Mouse (Mus musculus): Measurements from ENCODE around the gene Col6a4. TPM values are rescaled to one million over a fixed set of nuclear protein-coding genes. Genes with fewer than 3 reads are reported as not detected.
A peak's percentile ranks its signal among the peaks of the same experiment; 100 is the strongest.

The Col6a4 gene
- total and polyA plus RNA-seq, 2 experiments, result not detected

DNA sequence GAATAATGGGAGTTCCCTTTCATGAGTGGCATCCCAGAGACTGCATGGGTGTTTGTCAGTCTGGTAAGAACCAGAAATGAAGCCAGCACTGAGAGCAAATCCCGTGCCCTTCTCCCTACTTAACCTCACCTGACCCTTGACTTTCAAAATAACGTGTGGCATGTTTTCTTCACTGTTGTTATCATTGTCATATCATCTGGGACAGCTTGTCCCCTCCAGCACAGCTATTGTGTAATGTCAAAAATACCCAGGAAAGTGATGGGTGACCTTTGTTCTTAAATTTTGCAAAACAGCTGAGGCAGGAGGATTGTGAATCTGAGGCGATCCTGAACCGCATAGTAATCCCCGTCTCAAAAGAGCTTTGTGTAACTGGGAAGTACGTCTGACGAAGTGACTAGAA lies 33.7 kb upstream of the Col6a4 start:
- Histone ChIP-seq H3K36me3 (ENCODE audit: control insufficient read depth, insufficient read depth, low read length) (no peaks in the 10 kb centered on the region), H3K79me2 (ENCODE audit: control insufficient read depth, insufficient read depth, low read length) (no peaks in the 10 kb centered on the region), H3K9ac (ENCODE audit: low read depth, low read length) (no peak overlapping the region), H3K4me3 (ENCODE audit: insufficient read depth, low read depth, low read length) (no peak overlapping the region), H3K27me3 (ENCODE audit: control insufficient read depth, insufficient read depth, low read length) (no peaks in the 10 kb centered on the region), H3K27ac (replicated peaks; ENCODE audit: insufficient read depth, low read depth, low read length) (no peak overlapping the region), H3K4me1 (ENCODE audit: control insufficient read depth, insufficient read depth, low read length) (peaks cover 3% of the 10 kb centered on the region; the same call in 1 of the 2 replicates)
- WGBS, result 59% methylated on average over 7 of the region's 7 CpGs
- no peak for TF ChIP-seq CTCF (IDR thresholded peaks at IDR 0.05; ENCODE audit: low read depth, low read length)
- no peak for TF ChIP-seq POLR2A (IDR thresholded peaks at IDR 0.05; ENCODE audit: extremely low read depth, insufficient read depth, low read length)
- peak; percentile 72 for DNase-seq (ENCODE audit: extremely low read depth, low read depth, low spot score)

DNA sequence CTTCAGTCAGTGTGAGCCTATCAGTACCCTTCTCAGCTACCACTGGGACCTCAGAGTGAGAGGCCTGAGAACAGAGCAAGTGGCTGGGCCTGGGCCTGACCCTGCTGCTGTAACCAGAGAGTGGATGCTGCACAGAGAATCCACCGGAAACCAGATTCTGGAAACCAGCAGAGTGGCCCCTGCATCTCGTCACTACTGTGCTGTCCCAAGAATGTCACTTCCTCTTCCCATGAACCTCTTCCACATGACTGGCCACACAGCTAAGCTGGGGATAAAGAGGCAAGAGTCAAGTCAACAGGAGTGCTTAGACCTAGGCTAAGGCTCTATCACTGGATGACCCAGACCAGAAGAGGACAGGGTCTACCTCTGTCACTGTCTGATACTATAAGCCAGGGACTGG lies 32.5 kb upstream of the Col6a4 start:
- Histone ChIP-seq H3K27me3 (ENCODE audit: control insufficient read depth, insufficient read depth, low read length) (no peaks in the 10 kb centered on the region), H3K79me2 (ENCODE audit: control insufficient read depth, insufficient read depth, low read length) (no peaks in the 10 kb centered on the region), H3K4me3 (ENCODE audit: insufficient read depth, low read depth, low read length) (no peak overlapping the region), H3K36me3 (ENCODE audit: control insufficient read depth, insufficient read depth, low read length) (no peaks in the 10 kb centered on the region), H3K4me1 (ENCODE audit: control insufficient read depth, insufficient read depth, low read length) (peaks cover 3% of the 10 kb centered on the region; the same call in 1 of the 2 replicates), H3K9ac (ENCODE audit: low read depth, low read length) (no peak overlapping the region), H3K27ac (replicated peaks; ENCODE audit: insufficient read depth, low read depth, low read length) (no peak overlapping the region)
- TF ChIP-seq POLR2A (IDR thresholded peaks at IDR 0.05; ENCODE audit: extremely low read depth, insufficient read depth, low read length), result no peak
- no peak for DNase-seq (ENCODE audit: extremely low read depth, low read depth, low spot score)
- 85% methylated on average over 2 of the region's 2 CpGs for WGBS

GRCm38 (mm10) chr9:106126786-106127251 lies 30.2 kb upstream of the Col6a4 start:
- H3K27me3 ChIP-seq (ENCODE audit: control insufficient read depth, insufficient read depth, low read length), result no peaks in the 10 kb centered on the region
- no peak overlapping the region for H3K27ac ChIP-seq (replicated peaks; ENCODE audit: insufficient read depth, low read depth, low read length)
- DNase-seq (ENCODE audit: extremely low read depth, low read depth, low spot score), result no peak
- no peaks in the 10 kb centered on the region for H3K79me2 ChIP-seq (ENCODE audit: control insufficient read depth, insufficient read depth, low read length)
- no peaks in the 10 kb centered on the region for H3K36me3 ChIP-seq (ENCODE audit: control insufficient read depth, insufficient read depth, low read length)
- WGBS, result 74% methylated on average over 2 of the region's 2 CpGs
- H3K4me1 ChIP-seq (ENCODE audit: control insufficient read depth, insufficient read depth, low read length), result peaks cover 3% of the 10 kb centered on the region; the same call in 1 of the 2 replicates
- TF ChIP-seq CTCF (IDR thresholded peaks at IDR 0.05; ENCODE audit: low read depth, low read length) (no peak), POLR2A (IDR thresholded peaks at IDR 0.05; ENCODE audit: extremely low read depth, insufficient read depth, low read length) (no peak)
- H3K9ac ChIP-seq (ENCODE audit: low read depth, low read length), result no peak overlapping the region
- H3K4me3 ChIP-seq (ENCODE audit: insufficient read depth, low read depth, low read length), result no peak overlapping the region

DNA sequence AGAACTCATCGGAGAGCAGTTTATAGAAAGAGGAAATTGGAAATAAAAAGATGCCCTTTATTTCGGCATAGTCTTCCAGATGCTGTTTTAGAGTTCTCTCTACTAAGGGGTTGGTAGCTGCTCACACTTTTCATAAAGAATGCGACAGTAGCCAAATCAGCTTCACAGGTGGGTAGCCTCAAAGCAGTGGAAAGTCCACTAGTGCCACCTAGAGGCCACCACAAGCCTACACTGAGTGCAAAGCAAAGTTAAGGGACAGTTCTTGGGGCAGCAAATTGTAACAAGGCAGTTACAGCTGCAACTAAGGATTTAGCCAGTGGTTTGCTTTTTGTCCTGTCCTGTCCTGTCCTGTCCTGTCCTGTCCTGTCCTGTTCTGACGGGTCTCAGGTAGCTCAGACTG lies 27.0 kb upstream of the Col6a4 start:
- no peak for TF ChIP-seq POLR2A (IDR thresholded peaks at IDR 0.05; ENCODE audit: extremely low read depth, insufficient read depth, low read length)
- peak; percentile 54; the same call in 1 of the 2 replicates for TF ChIP-seq CTCF (IDR thresholded peaks at IDR 0.05; ENCODE audit: low read depth, low read length)
- H3K4me3 ChIP-seq (ENCODE audit: insufficient read depth, low read depth, low read length), result no peak overlapping the region
- 54% methylated on average over 4 of the region's 4 CpGs for WGBS
- no peaks in the 10 kb centered on the region for H3K79me2 ChIP-seq (ENCODE audit: control insufficient read depth, insufficient read depth, low read length)
- H3K27ac ChIP-seq (replicated peaks; ENCODE audit: insufficient read depth, low read depth, low read length), result no peak overlapping the region
- peak; percentile 41 for DNase-seq (ENCODE audit: extremely low read depth, low read depth, low spot score)
- H3K9ac ChIP-seq (ENCODE audit: low read depth, low read length), result no peak overlapping the region
- H3K36me3 ChIP-seq (ENCODE audit: control insufficient read depth, insufficient read depth, low read length), result no peaks in the 10 kb centered on the region
- no peaks in the 10 kb centered on the region for H3K4me1 ChIP-seq (ENCODE audit: control insufficient read depth, insufficient read depth, low read length)
- H3K27me3 ChIP-seq (ENCODE audit: control insufficient read depth, insufficient read depth, low read length), result no peaks in the 10 kb centered on the region

- Histone ChIP-seq H3K27ac (replicated peaks; ENCODE audit: insufficient read depth, low read depth, low read length) (no peak overlapping the region), H3K36me3 (ENCODE audit: control insufficient read depth, insufficient read depth, low read length) (no peaks in the 10 kb centered on the region), H3K79me2 (ENCODE audit: control insufficient read depth, insufficient read depth, low read length) (no peaks in the 10 kb centered on the region), H3K27me3 (ENCODE audit: control insufficient read depth, insufficient read depth, low read length) (no peaks in the 10 kb centered on the region), H3K4me3 (ENCODE audit: insufficient read depth, low read depth, low read length) (no peak overlapping the region), H3K9ac (ENCODE audit: low read depth, low read length) (no peak overlapping the region), H3K4me1 (ENCODE audit: control insufficient read depth, insufficient read depth, low read length) (no peaks in the 10 kb centered on the region)
- 74% methylated on average over 9 of the region's 9 CpGs for WGBS
- TF ChIP-seq POLR2A (IDR thresholded peaks at IDR 0.05; ENCODE audit: extremely low read depth, insufficient read depth, low read length) (no peak), CTCF (IDR thresholded peaks at IDR 0.05; ENCODE audit: low read depth, low read length) (no peak)
- no peak for DNase-seq (ENCODE audit: extremely low read depth, low read depth, low spot score)
Observed at GRCm38 (mm10) chr9:106119075-106119474, 22.5 kb upstream of the Col6a4 start.

DNA sequence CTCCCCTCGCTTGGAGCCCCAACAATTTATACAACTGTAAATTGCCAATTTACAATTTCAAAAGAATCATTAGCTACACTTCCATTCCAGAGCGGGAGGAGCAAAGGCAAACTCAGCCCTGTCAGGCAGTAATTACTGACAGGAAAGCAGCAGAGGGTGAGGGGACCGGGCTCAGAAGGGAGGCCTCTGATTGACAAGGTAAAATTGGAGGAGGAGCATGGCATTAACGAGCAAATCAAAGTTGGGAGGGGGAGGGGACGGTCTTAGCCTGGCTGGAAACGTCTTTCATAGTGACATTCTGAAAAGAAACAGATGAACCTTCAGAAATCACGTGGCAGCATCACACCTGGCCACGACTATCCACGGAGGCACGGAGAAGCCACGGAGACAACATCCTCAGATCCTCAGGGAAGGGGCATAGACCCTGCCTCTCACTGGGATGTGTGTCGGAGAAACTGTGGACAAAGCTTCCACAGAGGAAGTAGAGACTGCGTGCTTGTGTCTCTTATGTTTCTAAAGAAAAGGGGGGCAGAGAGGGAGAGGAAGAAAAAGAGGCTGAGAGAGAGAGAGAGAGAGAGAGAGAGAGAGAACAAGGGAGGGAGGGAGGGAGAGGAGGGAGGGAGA lies 19.3 kb upstream of the Col6a4 start:
- H3K27ac ChIP-seq (replicated peaks; ENCODE audit: insufficient read depth, low read depth, low read length), result no peak overlapping the region
- H3K9ac ChIP-seq (ENCODE audit: low read depth, low read length), result no peak overlapping the region
- H3K36me3 ChIP-seq (ENCODE audit: control insufficient read depth, insufficient read depth, low read length), result no peaks in the 10 kb centered on the region
- no peaks in the 10 kb centered on the region for H3K27me3 ChIP-seq (ENCODE audit: control insufficient read depth, insufficient read depth, low read length)
- H3K79me2 ChIP-seq (ENCODE audit: control insufficient read depth, insufficient read depth, low read length), result no peaks in the 10 kb centered on the region
- DNase-seq (ENCODE audit: extremely low read depth, low read depth, low spot score), result no peak
- WGBS, result 46% methylated on average over 13 of the region's 13 CpGs
- TF ChIP-seq POLR2A (IDR thresholded peaks at IDR 0.05; ENCODE audit: extremely low read depth, insufficient read depth, low read length) (no peak), CTCF (IDR thresholded peaks at IDR 0.05; ENCODE audit: low read depth, low read length) (no peak)
- no peaks in the 10 kb centered on the region for H3K4me1 ChIP-seq (ENCODE audit: control insufficient read depth, insufficient read depth, low read length)
- no peak overlapping the region for H3K4me3 ChIP-seq (ENCODE audit: insufficient read depth, low read depth, low read length)

All from liver, adult 2 months (tissue).